Mouse (Mus musculus): ENCODE results near the gene Slc4a5. TPM values are rescaled to one million over a fixed set of nuclear protein-coding genes. Genes with fewer than 3 reads are reported as not detected.
A peak's percentile ranks its signal among the peaks of the same experiment; 100 is the strongest.

The Slc4a5 gene
- 1 to 10 TPM; 2.3 to 2.5 TPM for total RNA-seq (2021)

DNA sequence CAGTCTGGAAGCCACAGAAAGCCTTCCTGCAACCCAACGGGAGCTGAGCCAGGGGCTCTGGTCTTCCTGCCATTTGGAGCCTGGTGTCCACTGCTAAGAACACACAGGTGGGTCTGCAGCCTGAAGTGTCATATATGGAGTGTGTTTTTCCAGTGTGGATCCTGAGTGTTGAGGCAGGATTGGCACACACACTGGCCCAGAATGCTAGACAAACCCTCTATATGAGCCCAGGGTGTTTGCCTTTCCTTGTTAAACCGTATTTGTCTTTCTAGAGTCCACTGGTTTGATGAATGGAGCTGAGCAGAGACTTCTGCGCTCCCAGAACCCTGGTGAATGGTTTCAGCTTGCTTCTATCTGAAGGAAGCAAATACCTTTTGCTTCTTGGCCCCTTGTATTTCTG is at the start of gene Slc4a5:
Gene Slc4a5 (plus strand): TSS at position 15 of the 400 bp plus-strand sequence.
- intact Hi-C loops (cut with DNase I) = loop anchor here (10.0 kb wide), 3 partner anchors 135 to 455 kb away; partner anchors contain the start of gene Cd207

DNA sequence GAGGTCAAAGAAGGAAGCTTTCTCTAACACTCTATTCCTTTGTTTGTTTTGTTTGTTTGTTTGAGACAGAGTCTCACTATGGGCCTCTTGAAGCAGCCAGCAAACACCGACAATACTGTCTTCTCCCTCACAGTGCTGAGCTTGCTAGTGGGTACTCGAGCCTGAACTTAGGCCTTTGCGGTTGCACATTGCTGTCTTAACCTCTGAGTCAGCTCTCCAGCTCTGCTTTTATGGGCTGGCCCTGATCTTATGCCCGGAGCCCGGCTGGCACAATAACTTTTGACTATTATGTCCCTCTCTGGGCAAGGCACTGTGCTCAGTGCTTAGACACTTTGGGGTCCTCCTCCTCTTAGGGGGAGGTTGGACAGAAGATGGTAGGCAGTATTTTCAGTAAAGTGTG is 49.8 kb upstream of the Slc4a5 start:
- no peak for DNase-seq (ENCODE audit: low spot score in 2 of 2)
- intact Hi-C loops (cut with DNase I) = no loop called here

More for the DNA sequence above, at the start of gene Slc4a5:
- no peak for DNase-seq (ENCODE audit: low spot score in 2 of 2)

DNA sequence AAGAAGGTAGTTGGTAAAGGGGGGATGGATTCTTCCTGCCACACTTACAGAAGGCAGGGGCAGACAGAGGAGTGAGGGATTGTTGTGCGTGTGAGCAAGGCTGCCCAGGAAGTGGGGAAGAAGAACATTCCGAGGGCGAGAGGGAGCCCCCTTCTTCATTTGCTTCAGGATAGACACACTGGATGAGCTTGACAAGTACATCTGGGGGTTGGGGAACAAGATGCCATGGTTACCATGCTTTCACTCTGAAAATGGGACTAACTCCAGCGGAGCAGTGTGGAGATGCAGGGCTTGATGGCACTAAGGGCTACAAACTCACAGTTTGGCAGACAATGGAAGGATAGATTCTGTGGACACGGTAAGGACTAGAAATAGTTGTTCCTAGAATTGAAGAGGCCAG is 48.6 kb upstream of the Slc4a5 start:
- DNase-seq (ENCODE audit: low spot score in 2 of 2) = peak in 1 of 2 experiments; percentile 44
- intact Hi-C loops (cut with DNase I) = no loop called here

DNA sequence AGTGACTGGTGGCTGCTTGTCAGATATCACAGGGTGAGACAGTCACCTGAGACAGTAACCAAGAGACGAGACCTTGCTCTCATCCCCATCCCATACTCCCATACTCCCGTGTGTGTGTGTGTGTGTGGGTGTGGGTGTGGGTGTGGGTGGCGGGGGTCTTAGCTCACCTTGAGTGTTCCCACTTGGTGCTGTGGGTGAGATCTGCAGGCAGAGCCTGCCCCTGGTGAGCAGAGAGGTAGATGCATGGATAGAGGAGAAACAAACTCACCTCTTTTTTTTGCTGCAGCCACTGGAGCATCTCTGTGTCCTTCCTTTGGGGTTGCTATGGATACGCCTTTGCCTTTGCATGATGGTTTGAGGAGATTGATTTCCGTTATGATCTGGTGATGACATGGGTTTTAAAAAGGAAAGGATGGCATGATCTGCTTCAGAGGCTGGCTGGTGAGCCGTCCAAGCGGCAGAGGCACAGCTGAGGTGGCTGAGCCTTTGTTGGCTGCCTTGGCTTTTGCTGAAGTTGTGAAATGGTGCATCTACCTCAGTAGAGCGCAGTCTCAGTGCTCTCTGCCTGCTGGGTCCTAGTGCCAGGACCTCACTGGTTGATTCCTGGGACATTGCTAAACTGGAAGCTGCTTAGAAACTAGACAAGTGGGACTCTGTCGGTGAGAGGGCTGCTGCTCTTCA is 47.2 kb upstream of the Slc4a5 start:
- peak; percentile 80 to 88 for DNase-seq (ENCODE audit: low spot score in 2 of 2)
- intact Hi-C loops (cut with DNase I) = no loop called here

DNA sequence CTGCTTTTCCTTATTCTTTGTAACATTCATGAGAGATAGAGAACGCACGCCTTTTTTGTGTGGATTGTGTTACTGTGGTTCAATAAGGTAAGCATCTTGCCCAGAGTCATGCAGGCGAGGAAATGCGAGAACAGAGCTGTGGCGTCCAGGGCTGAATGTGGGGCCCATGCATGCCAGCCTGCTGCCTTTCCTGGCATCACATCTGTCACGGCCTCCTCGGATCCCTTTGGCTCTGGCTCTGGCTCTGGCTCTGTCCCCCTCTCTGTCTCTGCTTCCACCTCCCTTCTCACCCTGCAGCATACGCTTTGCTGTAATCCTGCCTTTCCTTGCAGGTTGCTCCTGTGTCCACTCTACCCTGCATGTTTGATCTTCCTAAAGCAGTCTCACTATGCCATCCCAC is 43.6 kb upstream of the Slc4a5 start:
- intact Hi-C loops (cut with DNase I) = no loop called here
- no peak for DNase-seq (ENCODE audit: low spot score in 2 of 2)

DNA sequence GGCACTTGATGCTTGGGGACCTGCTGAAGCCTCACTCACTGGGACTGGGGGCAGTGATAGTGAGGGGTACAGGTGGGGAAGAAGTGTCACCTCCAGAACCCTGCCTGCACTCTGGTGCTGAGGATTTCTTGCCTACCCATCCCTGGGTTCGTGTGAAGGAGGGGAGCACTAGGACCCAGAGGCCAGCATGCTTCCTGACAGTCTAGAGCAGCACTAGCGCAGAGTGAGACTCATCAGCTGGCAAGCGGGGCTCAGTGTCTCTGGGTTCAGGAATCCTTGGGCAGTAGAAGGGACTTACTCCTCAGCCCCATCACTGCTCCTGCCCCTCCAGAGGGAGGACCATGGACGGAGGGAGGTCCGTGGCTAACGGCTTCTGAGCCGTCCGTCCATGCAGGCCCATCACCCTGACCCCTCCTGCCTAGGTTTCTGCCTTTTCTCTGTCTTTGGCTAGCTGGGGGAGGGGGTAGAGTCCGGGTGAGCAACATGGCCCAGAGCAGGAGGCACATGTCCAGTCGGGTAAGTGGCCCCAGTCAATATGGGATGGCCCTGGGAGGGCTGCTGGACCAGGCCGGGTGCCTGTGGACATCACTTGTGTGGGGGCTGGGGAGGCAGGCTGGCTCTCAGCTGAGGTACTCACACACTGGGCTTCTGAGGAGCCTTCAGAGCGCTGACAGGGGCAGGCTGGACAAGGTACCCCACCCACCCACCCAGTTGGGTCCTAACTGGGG is 40.1 kb upstream of the Slc4a5 start:
- intact Hi-C loops (cut with DNase I) = no loop called here
- peak; percentile 78 to 89 for DNase-seq (ENCODE audit: low spot score in 2 of 2)

DNA sequence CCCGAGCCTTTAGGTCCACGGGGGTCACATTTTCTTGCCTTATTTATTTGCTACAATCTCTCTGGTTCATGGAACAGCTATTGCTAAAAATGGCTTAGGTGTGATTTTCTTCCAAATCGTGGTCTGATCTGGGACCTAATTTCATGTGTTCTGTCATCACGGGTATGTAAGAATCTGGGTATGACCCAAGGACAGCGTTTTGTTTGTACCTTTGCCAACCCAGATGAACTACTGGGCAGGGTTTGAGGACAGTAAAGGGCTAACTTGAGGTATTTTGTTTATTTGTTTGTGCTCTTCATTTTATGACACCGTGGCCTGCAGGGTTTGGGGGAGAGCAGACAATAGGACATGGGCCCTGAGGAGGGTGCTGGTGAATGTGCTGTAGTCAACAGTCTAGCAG is 39.0 kb upstream of the Slc4a5 start:
- intact Hi-C loops (cut with DNase I) = no loop called here

DNA sequence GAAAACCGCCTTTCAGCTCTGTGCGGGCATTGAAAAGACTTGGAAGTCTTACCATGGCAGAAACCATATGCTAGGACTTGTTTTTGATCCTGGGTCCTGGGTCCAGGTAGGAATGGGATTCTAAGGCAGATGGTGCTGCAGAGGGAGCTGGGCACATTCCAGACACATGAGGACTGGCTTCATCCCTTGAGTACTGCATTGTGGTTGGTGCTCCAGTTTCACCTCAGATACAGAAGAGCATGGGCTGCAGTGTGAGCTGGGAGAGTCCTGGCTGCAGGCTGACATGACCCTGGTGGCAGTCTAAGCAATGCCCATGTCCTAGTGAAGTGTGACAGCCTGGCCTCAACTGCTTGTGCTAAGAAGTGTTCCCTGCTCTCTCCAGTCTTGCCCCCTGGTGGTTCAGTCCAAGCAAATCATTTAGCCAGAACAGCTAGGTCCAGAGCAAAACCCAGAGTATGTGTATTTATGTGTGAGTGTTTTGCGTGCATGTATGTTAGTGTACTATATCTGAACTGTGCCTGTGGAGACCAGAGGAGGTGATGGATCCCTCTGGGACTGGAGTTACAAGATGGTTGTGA is 34.7 kb upstream of the Slc4a5 start:
- DNase-seq (ENCODE audit: low spot score in 2 of 2) = no peak

More for the DNA sequence above, 39.0 kb upstream of the Slc4a5 start:
- no peak for DNase-seq (ENCODE audit: low spot score in 2 of 2)

DNA sequence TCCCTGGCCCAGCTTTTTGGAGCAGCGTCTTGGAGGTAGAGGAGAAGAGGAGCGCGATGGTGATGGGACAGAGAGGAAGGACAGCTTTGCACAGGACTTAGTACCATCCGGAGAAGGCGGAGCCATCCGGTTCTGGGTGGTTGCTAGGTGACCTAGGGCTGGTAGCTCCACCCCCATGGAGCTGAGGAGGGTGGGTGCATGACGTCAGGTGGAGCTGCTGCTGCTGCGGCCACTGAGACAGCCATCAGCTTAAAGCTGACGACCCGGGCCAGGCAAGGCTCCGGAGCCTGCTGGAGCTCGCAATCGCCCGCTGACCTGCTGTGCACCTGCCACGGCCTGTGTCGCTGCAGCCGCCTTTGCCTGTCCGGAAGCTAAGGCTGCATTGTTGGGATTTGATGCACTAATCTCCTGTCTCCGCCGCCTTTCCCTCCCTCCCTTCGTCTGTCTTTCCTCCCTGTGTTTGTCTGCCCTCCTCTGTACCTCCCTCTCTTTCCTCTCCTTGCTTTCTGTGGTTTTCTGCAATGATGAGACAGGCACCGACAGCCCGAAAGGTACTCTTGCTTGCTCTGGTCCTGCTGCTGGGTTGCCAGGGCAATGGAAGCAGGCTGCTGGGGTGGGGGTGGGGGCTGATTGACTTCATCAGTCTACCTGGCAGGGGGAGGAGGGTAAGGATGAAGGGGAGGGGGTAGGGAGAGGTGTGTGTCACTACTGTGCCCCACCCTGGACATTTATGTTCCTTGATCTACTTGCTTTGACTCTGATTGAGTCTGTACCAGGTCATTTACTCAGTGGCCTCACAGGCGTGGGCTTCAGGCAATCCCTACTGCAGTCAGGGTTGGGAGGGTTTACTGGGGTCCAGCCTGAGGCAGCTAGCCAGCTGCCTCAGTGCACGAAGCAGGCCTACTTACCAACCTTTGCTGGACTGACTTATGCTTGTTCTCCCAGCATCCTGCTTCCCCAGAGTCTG is 33.5 kb upstream of the Slc4a5 start:
- DNase-seq (ENCODE audit: low spot score in 2 of 2) = peak; percentile 88 to 96
- intact Hi-C loops (cut with DNase I) = no loop called here

More for the DNA sequence above, 34.7 kb upstream of the Slc4a5 start:
- intact Hi-C loops (cut with DNase I) = no loop called here

DNA sequence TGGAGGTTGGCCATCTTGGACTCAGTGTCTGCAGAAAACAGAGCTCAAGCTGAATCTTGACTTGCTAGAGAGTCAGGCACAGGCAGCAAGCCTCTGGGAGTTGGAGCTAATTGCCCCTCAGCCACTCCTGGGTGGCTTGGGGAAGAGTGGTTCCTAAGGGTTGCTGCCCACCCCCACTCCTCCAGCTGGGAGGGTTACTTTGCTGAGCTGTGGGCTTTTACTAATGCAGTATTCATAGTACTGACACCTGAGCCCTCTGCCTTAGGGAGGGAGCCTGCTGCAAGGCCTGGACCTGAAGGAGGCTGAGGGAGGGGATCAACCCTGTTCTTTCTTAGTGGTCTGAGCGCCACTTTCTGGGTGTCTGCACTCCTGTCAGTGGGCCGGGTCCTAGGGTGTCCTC is 32.7 kb upstream of the Slc4a5 start:
- intact Hi-C loops (cut with DNase I) = no loop called here
- DNase-seq (ENCODE audit: low spot score in 2 of 2) = no peak

DNA sequence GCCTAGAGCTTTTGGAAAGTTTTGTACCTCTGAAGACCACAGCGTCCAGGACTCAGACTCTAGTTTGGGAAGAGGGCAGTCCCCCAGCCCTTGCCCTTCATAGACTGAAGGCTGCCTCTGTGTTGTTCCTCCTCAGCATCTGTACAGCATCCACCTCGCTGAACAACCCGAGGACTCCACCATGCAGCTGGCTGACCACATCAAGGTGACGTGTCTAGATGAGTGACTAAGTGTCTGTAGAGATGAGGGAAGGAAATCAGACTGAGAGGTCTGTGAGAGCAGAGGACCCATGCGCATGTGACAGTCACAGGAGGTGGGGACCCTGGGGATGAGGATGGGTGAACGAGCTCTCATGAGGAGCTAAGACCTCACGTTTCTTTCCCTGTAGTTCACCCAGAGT is 26.1 kb upstream of the Slc4a5 start:
- DNase-seq (ENCODE audit: low spot score in 2 of 2) = no peak
- intact Hi-C loops (cut with DNase I) = no loop called here

DNA sequence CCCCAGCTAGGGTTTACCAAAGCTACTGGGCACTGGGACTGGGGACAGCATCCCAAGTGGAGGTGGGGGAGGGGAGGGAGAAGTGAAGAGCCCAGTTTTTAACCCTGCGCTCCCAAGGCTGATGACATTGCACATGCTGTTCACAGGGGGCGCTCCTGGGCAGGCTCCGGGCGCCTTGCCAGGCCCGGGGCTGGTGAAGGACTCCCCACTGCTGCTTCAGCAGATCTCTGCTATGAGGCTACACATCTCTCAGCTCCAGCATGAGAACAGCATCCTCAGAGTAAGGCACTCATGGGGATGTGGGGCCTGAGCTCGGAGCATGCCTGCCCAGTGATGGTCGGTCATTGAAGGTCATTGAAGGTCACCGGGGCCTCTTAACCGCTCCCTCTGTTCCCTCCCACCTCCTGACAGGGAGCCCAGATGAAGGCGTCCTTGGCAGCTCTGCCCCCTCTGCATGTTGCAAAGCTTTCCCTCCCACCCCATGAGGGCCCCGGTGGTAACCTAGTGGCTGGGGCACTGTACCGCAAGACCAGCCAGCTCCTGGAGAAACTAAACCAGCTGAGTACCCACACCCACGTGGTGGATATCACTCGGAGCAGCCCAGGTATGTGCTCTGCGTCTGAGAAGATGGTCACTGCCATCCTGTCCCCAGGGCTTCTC is 22.2 kb upstream of the Slc4a5 start:
- intact Hi-C loops (cut with DNase I) = no loop called here

DNA sequence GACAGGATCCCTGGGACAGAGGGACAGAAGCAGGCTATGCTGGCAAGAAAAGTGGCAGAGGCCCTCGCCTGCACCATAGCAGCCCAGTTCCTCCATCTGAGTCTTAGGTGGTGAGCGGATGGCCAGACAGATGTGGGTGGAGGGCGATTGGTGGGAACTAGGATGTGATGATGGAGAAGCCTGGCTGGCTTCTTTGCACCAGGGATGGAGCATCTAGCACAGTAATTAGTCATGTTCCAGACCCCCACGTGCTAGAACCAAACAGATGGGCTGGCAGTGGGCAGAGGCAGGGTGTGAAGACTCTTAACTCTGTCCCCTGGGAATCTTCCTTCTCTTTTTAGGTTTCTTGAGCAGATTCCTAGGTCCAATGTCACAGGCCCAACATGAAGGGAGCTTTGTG is 16.3 kb upstream of the Slc4a5 start:
- intact Hi-C loops (cut with DNase I) = no loop called here
- peak in 1 of 2 experiments; percentile 73 for DNase-seq (ENCODE audit: low spot score in 2 of 2)

More for the DNA sequence above, 22.2 kb upstream of the Slc4a5 start:
- DNase-seq (ENCODE audit: low spot score in 2 of 2) = peak; percentile 67

DNA sequence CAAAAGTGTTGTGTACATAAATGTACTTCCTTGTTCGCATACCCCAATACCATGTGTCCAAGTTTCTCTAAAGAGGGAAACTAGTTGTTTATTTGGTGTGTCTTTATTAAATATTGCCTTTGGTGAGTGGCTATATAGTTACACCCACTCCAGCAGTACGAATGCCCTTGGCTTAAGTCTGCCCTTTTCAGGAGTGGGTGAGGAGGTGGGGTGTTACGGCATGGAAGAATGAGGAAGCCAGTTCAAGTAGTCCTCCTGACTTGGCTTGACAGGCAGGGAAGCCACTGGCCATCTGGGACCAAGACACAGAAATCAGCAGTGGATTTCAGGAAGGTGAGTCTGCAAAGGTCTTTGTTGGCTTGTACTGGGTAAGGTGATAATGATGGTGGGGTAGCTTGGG is 13.8 kb upstream of the Slc4a5 start:
- intact Hi-C loops (cut with DNase I) = no loop called here
- no peak for DNase-seq (ENCODE audit: low spot score in 2 of 2)

DNA sequence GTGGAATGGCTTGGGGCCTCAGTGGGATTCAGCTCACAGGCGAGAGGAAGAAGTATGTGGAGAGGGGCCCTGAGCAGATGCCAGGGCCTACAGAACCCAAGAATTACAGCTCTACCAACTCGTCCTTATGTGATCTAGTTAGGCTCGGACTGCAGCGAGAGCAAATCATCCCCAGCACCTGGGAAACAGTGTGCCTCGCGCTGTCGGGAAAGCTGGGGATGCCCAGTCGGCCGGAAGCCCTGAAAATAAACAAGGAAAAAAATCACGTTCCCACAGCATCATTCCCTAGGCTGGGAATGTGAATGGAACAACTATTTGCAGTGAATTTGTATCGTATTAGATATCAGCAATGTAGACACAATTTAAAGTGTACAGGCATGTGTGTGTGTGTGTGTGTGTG is 13.3 kb upstream of the Slc4a5 start:
- intact Hi-C loops (cut with DNase I) = no loop called here
- no peak for DNase-seq (ENCODE audit: low spot score in 2 of 2)

DNA sequence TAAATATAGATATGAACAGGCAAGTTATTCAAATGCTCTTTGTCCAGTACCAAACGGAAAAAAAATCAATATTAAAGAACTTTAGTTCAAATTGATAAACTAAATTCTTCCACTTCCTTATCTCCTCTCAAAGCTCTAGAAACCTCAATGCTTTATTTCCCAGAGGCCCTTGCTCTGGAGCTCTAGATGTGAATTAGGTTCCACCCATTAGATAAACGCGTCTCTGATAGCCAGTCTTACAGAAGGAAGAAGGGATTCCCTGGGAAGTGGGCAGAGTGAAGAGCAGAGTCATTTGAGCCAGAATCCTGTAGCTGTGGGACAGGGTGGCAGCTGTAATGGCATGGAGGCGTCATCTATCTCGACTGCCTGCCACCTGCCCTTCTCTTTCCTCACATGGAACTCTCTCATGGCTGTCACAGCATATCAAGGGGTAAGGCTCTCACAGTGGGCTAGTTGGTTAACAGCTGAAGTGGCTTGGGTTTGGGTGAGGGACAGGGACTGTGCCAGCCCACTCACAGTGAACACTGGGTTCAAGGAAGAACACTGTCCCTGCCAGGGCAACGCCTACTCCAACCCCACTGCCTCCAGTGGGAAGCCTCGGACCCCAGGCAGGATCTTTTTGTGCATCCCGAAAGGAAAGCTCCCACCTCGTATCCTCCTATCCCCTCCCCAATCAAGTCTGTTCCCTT is 12.1 kb upstream of the Slc4a5 start:
- intact Hi-C loops (cut with DNase I) = no loop called here
- no peak for DNase-seq (ENCODE audit: low spot score in 2 of 2)

DNA sequence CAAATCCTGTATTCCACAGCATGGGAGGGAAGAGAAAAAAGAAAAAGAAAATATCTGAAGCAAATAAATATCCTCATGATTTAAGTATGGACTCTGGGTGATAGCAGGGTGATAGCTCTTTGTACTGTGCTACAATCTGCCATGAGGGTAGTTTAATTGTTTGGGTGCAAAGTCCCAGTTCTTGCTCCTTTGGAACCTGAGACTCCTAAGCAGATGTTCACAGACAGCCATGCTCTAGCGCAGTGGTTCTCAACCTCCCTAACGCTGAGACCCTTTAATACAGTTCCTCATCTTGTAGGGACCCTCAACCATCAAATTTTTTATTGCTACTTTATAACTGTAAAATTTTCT is 11.6 kb upstream of the Slc4a5 start:
- no peak for DNase-seq (ENCODE audit: low spot score in 2 of 2)
- intact Hi-C loops (cut with DNase I) = no loop called here

DNA sequence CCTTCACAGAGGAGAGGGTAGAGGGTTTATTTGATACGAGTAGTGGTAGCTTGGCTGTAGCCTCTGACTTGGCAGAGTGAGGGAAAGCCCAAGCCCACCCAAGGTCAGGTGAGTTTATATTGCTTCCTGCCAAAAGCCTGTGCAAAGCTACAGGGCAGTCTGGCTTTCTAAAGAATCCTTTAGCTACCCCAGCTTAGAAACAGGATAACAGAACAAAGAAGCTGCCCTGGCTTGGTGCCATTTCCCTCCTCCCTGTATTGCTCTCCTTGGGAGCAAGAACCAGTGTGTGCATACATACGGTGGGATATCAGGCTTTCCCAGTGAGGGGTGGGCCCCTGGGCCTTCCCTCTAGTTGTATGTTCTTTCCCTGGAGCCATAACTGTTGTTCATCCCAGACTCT is 9.1 kb upstream of the Slc4a5 start:
- no peak for DNase-seq (ENCODE audit: low spot score in 2 of 2)
- intact Hi-C loops (cut with DNase I) = loop anchor here (10.0 kb wide), 2 partner anchors 144 to 354 kb away; no protein-coding TSS in a partner anchor

DNA sequence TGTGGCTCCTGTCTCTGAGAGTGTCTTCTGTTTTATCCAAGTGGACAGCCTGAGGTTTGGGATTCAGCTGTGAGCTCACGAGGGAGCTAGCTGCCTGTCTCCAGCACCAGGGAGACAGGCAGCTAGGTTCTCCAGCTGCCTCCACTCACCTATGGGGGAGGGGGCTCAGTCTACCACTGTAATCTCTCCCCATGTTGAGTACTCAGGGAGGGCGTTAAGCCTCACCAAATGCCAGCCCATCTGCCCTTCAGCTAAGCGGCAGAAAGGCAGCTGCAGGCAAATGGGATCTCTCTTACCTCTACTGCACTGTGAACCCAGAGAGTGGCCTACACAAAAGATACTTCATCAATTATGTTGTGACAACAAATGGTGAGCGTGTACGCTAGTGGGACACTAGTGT is 8.1 kb upstream of the Slc4a5 start:
- intact Hi-C loops (cut with DNase I) = loop anchor here (10.0 kb wide), 2 partner anchors 143 to 353 kb away; no protein-coding TSS in a partner anchor
- no peak for DNase-seq (ENCODE audit: low spot score in 2 of 2)
